Mouse (Mus musculus) retina, postnatal 1 day (tissue): ENCODE data around the gene Rpl10-ps3.
A peak's percentile ranks its signal among the peaks of the same experiment; 100 is the strongest.

Experiments
- DNase-seq: peaks from one replicate; pipeline ENCODE4 v3.0.0-alpha.2; 2012

Rpl10-ps3 gene

DNA sequence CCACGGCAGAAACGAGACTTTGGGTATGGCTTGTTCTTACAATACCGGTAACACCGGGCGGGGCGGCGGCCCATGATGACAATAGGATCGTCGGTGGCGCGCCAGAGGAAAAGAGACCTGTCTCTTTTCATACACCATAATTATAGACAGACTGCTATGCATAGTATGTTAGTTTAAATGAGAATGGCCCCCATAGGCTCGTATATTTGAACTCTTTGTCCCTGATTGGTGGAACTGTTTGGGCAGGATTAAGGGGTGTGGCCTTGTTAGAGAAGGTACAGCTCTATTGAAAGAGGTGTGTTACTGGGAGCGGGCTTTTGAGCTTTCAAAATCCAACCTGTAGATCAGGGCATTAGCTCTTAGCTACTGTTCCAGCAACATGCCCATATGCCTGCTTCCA lies at the start of gene Rpl10-ps3:
Gene Rpl10-ps3, minus strand, starts transcription at position 101 of the 400 bp plus-strand sequence.
- no peak for DNase-seq

DNA sequence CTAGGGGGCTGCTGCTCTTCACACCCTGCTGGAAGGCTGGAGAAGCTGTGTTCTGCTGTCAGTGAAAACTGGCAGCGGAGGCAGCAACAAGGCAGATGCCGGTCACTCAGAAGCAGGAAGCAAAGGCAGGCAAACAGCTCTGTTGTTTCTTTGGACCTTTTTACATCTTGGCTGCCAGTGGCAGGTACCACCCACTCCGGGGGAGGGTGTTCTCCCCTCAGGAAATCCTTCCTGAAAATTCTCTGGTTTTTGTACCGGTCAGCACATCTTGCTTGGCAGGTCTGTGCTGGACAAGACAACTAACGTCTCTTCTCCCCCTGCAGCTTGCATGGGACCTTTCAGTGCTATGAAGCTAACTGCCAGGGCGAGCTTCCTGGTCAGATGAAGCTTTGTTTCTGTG lies 30.8 kb upstream of the Rpl10-ps3 start:
- DNase-seq = no peak

- peak; percentile 46 for DNase-seq
Observed at GRCm38 (mm10) chr9:50374666-50375065, 29.9 kb upstream of the Rpl10-ps3 start.

GRCm38 (mm10) chr9:50368551-50369297 lies 24.0 kb upstream of the Rpl10-ps3 start:
- DNase-seq = no peak

- no peak for DNase-seq
Observed at GRCm38 (mm10) chr9:50365059-50365780, 20.5 kb upstream of the Rpl10-ps3 start.

DNA sequence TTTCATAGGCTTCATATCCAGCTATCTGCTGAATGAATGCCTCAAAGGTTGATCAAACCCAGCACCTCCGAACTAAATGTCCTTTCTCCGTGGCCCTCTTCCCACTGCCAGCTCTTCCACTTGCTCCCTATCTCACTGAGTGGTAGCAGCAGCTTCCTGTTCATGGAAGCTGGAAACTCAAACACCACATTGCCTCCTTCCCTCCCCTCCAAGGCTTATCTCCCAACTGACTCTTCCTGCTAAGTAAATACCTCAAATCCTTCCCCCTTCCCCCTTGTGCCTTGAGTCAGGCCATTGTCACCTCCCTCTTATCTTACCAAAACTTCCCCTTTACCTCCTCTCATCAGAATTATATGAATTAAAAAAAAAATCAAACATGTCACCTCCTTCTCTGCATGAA lies 19.2 kb upstream of the Rpl10-ps3 start:
- no peak for DNase-seq

DNA sequence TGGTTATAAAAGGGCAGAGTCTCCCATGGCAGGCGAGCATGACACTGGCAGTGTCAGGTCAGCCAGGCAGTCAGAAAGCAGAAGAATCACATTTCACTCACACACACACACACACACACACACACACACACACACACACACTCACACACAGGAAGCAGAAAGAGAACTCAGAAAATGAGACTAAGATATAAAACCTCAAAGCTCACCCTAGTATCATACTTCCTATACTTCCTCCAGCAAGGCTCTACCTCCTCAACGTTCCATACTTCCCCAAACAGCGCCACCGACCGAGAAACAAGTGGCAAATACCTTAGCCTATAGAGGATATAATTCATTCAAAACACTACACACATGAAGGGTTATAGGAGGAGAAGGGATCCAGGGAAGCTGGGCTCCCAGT lies 18.5 kb upstream of the Rpl10-ps3 start:
- no peak for DNase-seq

DNA sequence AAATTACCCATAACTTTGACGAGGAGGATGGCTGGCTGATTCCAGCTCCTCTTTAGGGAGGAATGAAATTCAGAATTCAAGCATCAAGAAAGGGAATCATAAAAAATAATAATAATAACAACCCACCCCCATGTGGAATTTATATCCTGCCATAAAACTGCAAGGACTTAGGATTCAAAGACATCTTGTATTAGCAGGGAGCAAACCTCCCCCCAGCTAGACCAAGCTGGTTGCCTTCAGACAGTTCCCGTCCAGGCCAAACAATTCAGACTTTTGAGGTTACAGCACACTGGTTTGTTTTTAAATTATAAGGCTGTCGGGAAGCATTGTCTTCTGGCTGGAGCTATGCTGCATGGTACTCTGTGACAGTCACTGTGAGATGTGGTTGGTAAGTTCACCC lies 17.8 kb upstream of the Rpl10-ps3 start:
- no peak for DNase-seq

DNA sequence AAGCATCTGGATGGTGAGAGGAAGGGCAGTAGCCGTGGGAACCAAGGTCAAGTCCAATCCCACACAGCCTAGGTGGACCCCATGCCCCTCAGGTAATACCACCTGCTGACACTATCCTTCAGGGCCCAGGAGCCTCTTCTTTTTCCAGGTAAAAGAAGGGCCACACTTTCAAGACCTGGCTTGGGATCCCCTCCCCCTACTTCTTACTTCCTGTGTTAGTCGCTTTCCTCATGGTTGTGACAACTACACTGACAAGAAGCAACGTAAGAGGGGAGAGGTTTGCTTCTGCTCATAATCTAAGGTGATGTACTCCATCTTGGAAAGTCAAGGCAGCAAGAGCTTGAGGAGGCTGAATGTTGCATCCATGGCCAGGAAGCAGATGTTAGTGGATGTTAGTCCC lies 15.6 kb upstream of the Rpl10-ps3 start:
- no peak for DNase-seq

DNA sequence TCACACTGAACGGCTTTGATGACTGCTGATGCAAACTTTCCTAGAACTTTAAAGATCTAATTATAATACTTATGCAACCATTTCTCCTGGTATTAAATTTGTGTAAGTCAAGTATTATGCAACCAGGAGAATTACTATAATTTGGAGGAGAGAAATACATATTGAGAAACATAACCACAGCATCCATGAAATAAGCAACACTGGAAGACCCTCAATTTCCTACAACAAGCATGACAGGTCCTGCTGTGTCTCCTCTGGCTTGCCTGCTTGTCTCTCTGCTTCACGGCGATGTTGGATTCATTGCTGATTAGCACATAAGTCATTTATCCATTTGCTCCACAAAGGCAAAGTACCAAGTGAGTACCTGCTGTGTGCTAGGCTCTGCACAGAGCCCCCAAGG lies 12.6 kb upstream of the Rpl10-ps3 start:
- DNase-seq = no peak

DNA sequence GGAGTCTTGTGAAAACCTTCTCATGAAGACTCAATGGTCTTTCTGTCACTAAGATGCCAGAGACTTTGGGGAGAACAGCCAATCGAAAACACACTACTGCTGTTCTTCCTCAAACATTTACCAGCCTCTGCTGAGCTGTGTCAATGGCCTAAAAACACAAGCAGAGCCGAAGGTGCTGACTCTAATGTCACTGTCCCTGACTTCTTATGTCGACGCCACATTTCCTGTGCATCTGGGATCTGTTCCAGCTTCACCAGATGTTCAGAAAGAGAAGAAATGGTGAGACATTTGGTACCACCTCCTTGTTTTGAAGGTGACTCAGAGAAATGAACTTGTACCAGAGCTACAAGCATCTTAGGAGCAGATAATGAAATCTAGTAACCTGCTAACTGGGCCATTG lies 7.0 kb upstream of the Rpl10-ps3 start:
- DNase-seq = no peak

DNA sequence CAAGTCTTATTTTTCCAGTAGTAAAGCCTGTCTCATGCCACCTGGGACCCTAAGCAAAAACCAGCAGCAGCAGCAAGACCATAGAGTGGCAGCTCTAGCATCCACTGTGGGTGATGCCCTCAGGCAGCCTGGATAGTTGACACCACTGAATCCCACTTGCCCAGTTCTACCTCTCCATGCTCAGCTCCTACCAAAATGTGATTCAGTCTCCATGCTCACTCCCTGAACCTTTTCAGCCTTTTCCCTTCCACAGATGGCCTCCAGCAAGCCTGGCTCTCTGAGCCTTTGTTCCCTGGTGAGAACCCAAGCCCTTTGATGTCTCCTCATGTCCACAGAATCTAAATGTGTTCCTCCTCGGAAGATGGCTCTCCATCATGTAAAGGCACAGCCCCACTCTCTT lies 5.8 kb upstream of the Rpl10-ps3 start:
- no peak for DNase-seq

- no peak for DNase-seq
Observed at GRCm38 (mm10) chr9:50349156-50349555, 4.4 kb upstream of the Rpl10-ps3 start.

DNA sequence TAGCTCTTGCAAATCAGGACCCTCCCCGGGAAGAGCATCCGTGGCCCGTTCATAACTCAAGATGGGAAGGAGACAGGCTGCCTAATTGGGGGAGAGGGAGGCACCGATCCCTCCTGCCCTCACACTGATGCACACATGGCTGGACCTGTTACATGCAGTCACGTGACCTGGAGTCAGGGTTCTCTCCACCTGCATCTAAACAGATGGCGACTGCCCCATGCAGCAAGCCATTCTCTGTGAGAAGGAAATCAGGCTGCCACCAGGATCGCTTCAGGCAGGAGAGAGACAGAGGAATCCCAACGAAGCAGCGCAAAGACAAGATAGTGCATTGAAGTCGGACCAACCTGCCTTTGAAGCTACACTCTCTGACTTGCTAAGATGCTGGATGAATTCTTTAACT lies 3.5 kb upstream of the Rpl10-ps3 start:
- DNase-seq = peak; percentile 49

DNA sequence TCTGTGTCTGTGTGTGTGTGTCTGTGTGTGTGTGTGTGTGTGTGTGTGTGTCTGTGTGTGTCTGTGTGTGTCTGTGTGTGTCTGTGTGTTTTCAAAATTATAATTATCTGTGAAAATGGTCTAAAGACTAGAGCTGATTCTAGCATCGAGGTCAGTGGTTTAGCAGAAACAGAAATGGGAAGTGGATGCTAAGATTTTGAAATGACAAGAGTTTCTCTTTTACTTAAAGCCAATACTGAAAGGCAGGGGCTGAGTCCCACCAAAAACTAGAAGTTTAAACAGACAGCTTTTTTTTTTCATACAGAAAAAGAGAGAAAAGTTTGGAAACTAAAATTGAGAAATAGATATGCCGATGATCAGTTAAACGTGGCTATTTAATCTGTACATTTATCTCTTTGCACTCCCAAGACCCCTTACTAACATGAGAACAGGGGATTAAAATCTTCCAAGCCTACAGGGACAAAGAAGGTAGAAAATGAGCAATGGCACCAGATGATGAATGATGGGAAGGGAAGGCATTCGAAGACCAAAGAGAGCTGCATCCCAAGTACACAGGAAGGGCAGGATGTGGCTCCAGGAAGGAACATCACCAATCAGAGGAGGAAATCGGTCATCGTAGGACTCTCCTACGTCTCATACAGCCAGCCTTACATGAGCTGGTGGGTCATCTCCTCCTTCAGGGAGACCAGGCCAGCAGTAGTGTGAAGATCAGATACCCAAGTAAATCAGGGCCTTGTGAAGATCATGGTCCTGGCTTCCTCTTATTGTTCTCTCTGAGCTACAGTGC lies 9.0 kb downstream of the Rpl10-ps3 start:
- no peak for DNase-seq

- peak; percentile 76 for DNase-seq
Observed at GRCm38 (mm10) chr9:50333413-50333812, 11.4 kb downstream of the Rpl10-ps3 start.

- no peak for DNase-seq
Observed at GRCm38 (mm10) chr9:50324355-50325225, 20.2 kb downstream of the Rpl10-ps3 start.

- DNase-seq = no peak
Observed at GRCm38 (mm10) chr9:50320729-50321128, 24.0 kb downstream of the Rpl10-ps3 start.

GRCm38 (mm10) chr9:50319506-50319905 lies 25.3 kb downstream of the Rpl10-ps3 start:
- DNase-seq = no peak

GRCm38 (mm10) chr9:50317299-50317698 lies 27.5 kb downstream of the Rpl10-ps3 start:
- DNase-seq = no peak

- no peak for DNase-seq
Observed at GRCm38 (mm10) chr9:50315650-50316049, 29.1 kb downstream of the Rpl10-ps3 start.

GRCm38 (mm10) chr9:50311036-50311545 lies 33.7 kb downstream of the Rpl10-ps3 start:
- DNase-seq = peak; percentile 94
